Mouse (Mus musculus) MEL (cell line): ENCODE data around the gene Krt23. TPM values are rescaled to one million over a fixed set of nuclear protein-coding genes. Genes with fewer than 3 reads are reported as not detected.

Source experiments
- DNase-seq: peaks from one replicate; pipeline ENCODE4 v3.0.0; 2011; ENCODE audit warnings: low read depth, low spot score
- H3K27ac ChIP-seq: 2 replicates; pipeline ENCODE4 v1.5.1; 2012; ENCODE audit warnings: low read depth, mild to moderate bottlenecking, control low read depth, low read length, moderate library complexity; ENCODE audit not compliant: control insufficient read depth
- H3K27me3 ChIP-seq, 2 experiments: fragments of 150-350 bp in 1 of 2; sonication (generic) in 1 of 2; 2 replicates each; pipeline ENCODE4 v1.6.1; 2012; ENCODE audit warnings: low read length in 2 of 2, mild to moderate bottlenecking in 2 of 2, improper control_type of control experiment in 1 of 2, moderate library complexity in 1 of 2; ENCODE audit not compliant: insufficient read depth in 2 of 2, control insufficient read depth in 1 of 2
- H3K36me3 ChIP-seq, 2 experiments: 2 replicates each; pipeline ENCODE4 v1.6.1; 2012 to 2014; ENCODE audit warnings: low read length in 2 of 2, improper control_type of control experiment in 1 of 2, inconsistent platforms in 1 of 2, mild to moderate bottlenecking in 1 of 2; ENCODE audit not compliant: insufficient read depth in 2 of 2, control insufficient read depth in 1 of 2
- H3K4me1 ChIP-seq, 2 experiments: fragments of 150-350 bp in 1 of 2; sonication (generic) in 1 of 2; 2 replicates each; pipeline ENCODE4 v1.6.1; 2012; ENCODE audit warnings: low read length in 2 of 2, improper control_type of control experiment in 1 of 2, mild to moderate bottlenecking in 1 of 2; ENCODE audit not compliant: insufficient read depth in 2 of 2, control insufficient read depth in 1 of 2
- H3K4me3 ChIP-seq, 2 experiments: fragments of 150-350 bp in 1 of 2; sonication (generic) in 1 of 2; 2 replicates each; pipeline ENCODE4 v1.5.1; 2012; ENCODE audit warnings: low read depth in 2 of 2, low read length in 2 of 2, mild to moderate bottlenecking in 2 of 2, moderate library complexity in 2 of 2, control low read depth in 1 of 2, improper control_type of control experiment in 1 of 2; ENCODE audit not compliant: control insufficient read depth in 1 of 2, insufficient read depth in 1 of 2
- H3K79me2 ChIP-seq: 2 replicates; pipeline ENCODE4 v1.6.1; 2012; ENCODE audit warnings: mild to moderate bottlenecking, low read length, moderate library complexity; ENCODE audit not compliant: control insufficient read depth, poor library complexity, insufficient read depth
- H3K9ac ChIP-seq: 2 replicates; pipeline ENCODE4 v1.6.1; 2012; ENCODE audit warnings: low read depth, mild to moderate bottlenecking, control low read depth, low read length, moderate library complexity; ENCODE audit not compliant: control insufficient read depth, poor library complexity, severe bottlenecking
- H3K9me3 ChIP-seq: fragments of 150-350 bp; sonication (generic); replicated peaks from 2 replicates; pipeline ENCODE4 v1.6.1; 2012; ENCODE audit warnings: mild to moderate bottlenecking, low read length, improper control_type of control experiment, moderate library complexity; ENCODE audit not compliant: insufficient read depth
- BHLHE40 ChIP-seq: IDR thresholded peaks from 2 replicates; pipeline ENCODE4 v1.6.1; 2012; ENCODE audit warnings: low read depth, mild to moderate bottlenecking, inconsistent platforms, low read length, improper control_type of control experiment, borderline replicate concordance
- CHD1 ChIP-seq: IDR thresholded peaks from 2 replicates; pipeline ENCODE4 v1.6.1; 2012; ENCODE audit warnings: low read depth, mild to moderate bottlenecking, inconsistent platforms, low read length, improper control_type of control experiment
- CTCF ChIP-seq, 3 experiments: IDR thresholded peaks in 2 of 3; conservative IDR thresholded peaks in 1 of 3; 2 replicates each; pipeline ENCODE4 v1.5.1; 2011 to 2012; ENCODE audit warnings: low read length in 3 of 3, low read depth in 2 of 3, mild to moderate bottlenecking in 2 of 3, improper control_type of control experiment in 1 of 3, inconsistent platforms in 1 of 3, mixed read lengths in 1 of 3, moderate library complexity in 1 of 3; ENCODE audit not compliant: control insufficient read depth in 1 of 3, insufficient read depth in 1 of 3, poor library complexity in 1 of 3, severe bottlenecking in 1 of 3
- E2F4 ChIP-seq: IDR thresholded peaks from 2 replicates; pipeline ENCODE4 v1.6.1; 2011; ENCODE audit warnings: low read depth, low read length, improper control_type of control experiment, borderline replicate concordance
- GABPA ChIP-seq: IDR thresholded peaks from 2 replicates; pipeline ENCODE4 v1.6.1; 2012; ENCODE audit warnings: low read depth, mild to moderate bottlenecking, inconsistent platforms, low read length, improper control_type of control experiment, moderate library complexity
- HCFC1 ChIP-seq: IDR thresholded peaks from 2 replicates; pipeline ENCODE4 v1.6.1; 2012; ENCODE audit warnings: low read depth, mild to moderate bottlenecking, inconsistent platforms, low read length, improper control_type of control experiment, moderate library complexity
- MAFK ChIP-seq: IDR thresholded peaks from 2 replicates; pipeline ENCODE4 v1.6.1; 2011; ENCODE audit warnings: low read depth, mild to moderate bottlenecking, low read length, improper control_type of control experiment, borderline replicate concordance
- MEF2A ChIP-seq: IDR thresholded peaks from 2 replicates; pipeline ENCODE4 v1.6.1; 2014; ENCODE audit warnings: low read depth, mild to moderate bottlenecking, inconsistent platforms, low read length, improper control_type of control experiment; ENCODE audit not compliant: poor library complexity, insufficient replicate concordance, severe bottlenecking; ENCODE audit errors: extremely low read depth
- MYB ChIP-seq: IDR thresholded peaks from 2 replicates; pipeline ENCODE4 v1.6.1; 2011; ENCODE audit warnings: mild to moderate bottlenecking, low read depth, low read length, improper control_type of control experiment
- MYC ChIP-seq: IDR thresholded peaks from 2 replicates; pipeline ENCODE4 v1.6.1; 2011; ENCODE audit warnings: low read depth, mild to moderate bottlenecking, low read length, improper control_type of control experiment, moderate library complexity
- NELFE ChIP-seq: IDR thresholded peaks from 2 replicates; pipeline ENCODE4 v1.6.1; 2011; ENCODE audit warnings: low read depth, low read length, improper control_type of control experiment
- POLR2AphosphoS2 ChIP-seq: IDR thresholded peaks from 2 replicates; pipeline ENCODE4 v1.6.1; 2011; ENCODE audit warnings: low read length, improper control_type of control experiment
- POLR2AphosphoS5 ChIP-seq: IDR thresholded peaks from 2 replicates; pipeline ENCODE4 v1.6.1; 2012; ENCODE audit warnings: low read depth, borderline replicate concordance, mild to moderate bottlenecking, inconsistent platforms, low read length, moderate library complexity, mixed read lengths
- RCOR1 ChIP-seq: IDR thresholded peaks from 2 replicates; pipeline ENCODE4 v1.6.1; 2012; ENCODE audit warnings: low read depth, mild to moderate bottlenecking, inconsistent platforms, low read length, improper control_type of control experiment
- TBP ChIP-seq: IDR thresholded peaks from 2 replicates; pipeline ENCODE4 v1.8.0; 2011; ENCODE audit warnings: low read depth, low read length, improper control_type of control experiment
- ZKSCAN1 ChIP-seq: IDR thresholded peaks from 2 replicates; pipeline ENCODE4 v1.6.1; 2012; ENCODE audit warnings: low read depth, mild to moderate bottlenecking, inconsistent platforms, low read length, improper control_type of control experiment, moderate library complexity
- polyA plus RNA-seq, 2 experiments: library from polyadenylated mRNA; stranded (reverse) in 1 of 2; unstranded in 1 of 2; fragments of >175 nt in 1 of 2; fragments of >200 nt in 1 of 2; gene quantifications; 2 replicates each; pipeline versions ENCODE4 v1.2.1 to v1.2.4; 2012; ENCODE audit warnings: low replicate concordance in 2 of 2, low read depth in 1 of 2; ENCODE audit not compliant: insufficient read length in 2 of 2, insufficient read depth in 1 of 2, missing spikeins in 1 of 2
- total RNA-seq: library from RNA; depleted of rRNA; stranded (reverse); fragments of 300-350 nt; gene quantifications from 2 replicates; pipeline ENCODE4 v1.2.3, GENCODE M21; 2012

Gene Krt23
- total and polyA plus RNA-seq, 3 experiments: not detected

GRCm38 (mm10) chr11:99500095-99500805 is 7.3 kb upstream of the Krt23 start:
- Histone ChIP-seq H3K4me1 (no peaks in the 10 kb centered on the region), H3K27ac (no peak overlapping the region), H3K4me3 (no peak overlapping the region), H3K9me3 (no peaks in the 10 kb centered on the region), H3K79me2 (no peaks in the 10 kb centered on the region), H3K27me3 (no peaks in the 10 kb centered on the region), H3K36me3 (no peaks in the 10 kb centered on the region), H3K9ac (no peak overlapping the region)
- DNase-seq: no peak
- TF ChIP-seq POLR2AphosphoS5: no peak
- TF ChIP-seq CTCF (IDR thresholded peaks at IDR 0.05 in 2 of 3, conservative IDR thresholded peaks at IDR 0.05 in 1 of 3; ENCODE audit: control insufficient read depth in 1 of 3, insufficient read depth in 1 of 3, low read depth in 2 of 3, low read length in 3 of 3, poor library complexity in 1 of 3, severe bottlenecking in 1 of 3): no peak
- TF ChIP-seq MAFK: no peak
- no peak for TF ChIP-seq CHD1
- no peak for TF ChIP-seq MYB
- TF ChIP-seq RCOR1: no peak
- no peak for TF ChIP-seq MEF2A
- TF ChIP-seq BHLHE40: no peak
- TF ChIP-seq HCFC1: no peak
- TF ChIP-seq POLR2AphosphoS2: no peak
- no peak for TF ChIP-seq MYC
- no peak for TF ChIP-seq E2F4
- TF ChIP-seq NELFE: no peak
- no peak for TF ChIP-seq GABPA
- TF ChIP-seq ZKSCAN1: no peak

GRCm38 (mm10) chr11:99496460-99496859 is 3.5 kb upstream of the Krt23 start:
- no peaks in the 10 kb centered on the region for H3K36me3 ChIP-seq

More at GRCm38 (mm10) chr11:99496460-99496859, 3.5 kb upstream of the Krt23 start:
- TF ChIP-seq TBP: no peak
- no peak overlapping the region for H3K4me3 ChIP-seq
- H3K9me3 ChIP-seq: no peaks in the 10 kb centered on the region
- no peak overlapping the region for H3K27ac ChIP-seq
- H3K9ac ChIP-seq: no peak overlapping the region
- H3K79me2 ChIP-seq: no peaks in the 10 kb centered on the region
- H3K27me3 ChIP-seq: no peaks in the 10 kb centered on the region
- H3K4me1 ChIP-seq: no peaks in the 10 kb centered on the region
- DNase-seq: no peak
